Mouse (Mus musculus) kidney, postnatal 10 days (tissue): Measurements from ENCODE around the gene Fcgrt.
A peak's percentile ranks its signal among the peaks of the same experiment; 100 is the strongest.

ENCODE experiments used
- DNase-seq: peaks from one replicate; pipeline ENCODE4 v3.0.0; 2021; ENCODE audit warnings: mixed read lengths

Fcgrt gene

DNA sequence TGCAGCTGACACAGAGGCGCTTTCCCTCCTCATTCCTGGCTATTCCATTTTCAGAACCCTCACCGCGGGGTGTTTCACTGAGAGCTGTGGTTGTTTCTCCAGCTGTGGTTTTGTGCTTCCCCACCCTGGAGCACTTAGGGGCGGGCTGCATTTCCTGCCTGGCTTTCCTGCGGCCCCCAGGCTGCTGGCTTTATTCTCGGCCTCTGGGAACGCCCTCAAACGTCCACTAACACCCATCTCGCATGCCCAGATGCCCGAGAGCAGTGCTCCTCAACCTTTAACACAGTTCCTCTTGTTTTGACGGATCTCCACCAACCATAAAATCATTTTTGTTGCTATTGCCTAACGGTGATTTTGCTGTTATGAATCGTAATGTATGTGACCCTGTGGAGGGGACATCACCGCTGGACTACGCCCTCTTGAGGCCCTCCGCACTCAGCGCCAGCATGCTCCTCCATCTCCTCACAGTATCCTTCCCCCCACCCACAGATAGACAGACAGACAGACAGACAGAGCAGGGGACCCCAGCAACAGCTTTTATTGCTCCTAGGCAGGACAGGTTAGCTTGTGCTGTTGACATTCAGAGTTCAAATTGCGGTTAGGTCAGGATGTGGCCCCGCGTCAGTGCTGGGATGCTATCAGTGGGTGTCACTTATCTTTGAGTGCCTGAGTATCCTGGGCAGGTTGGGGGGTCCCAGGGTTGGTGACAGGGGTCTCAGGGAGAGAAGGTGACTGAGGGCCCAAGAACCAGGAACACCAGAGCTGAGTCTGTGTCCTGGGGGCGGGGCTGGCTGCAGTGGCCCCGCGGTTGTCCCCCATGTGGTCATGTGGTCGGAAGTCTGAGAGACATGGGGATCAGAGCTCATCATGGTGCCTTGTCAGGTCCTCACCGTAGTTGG lies 21.0 kb downstream of the Fcgrt start:
- peak; percentile 78 for DNase-seq

DNA sequence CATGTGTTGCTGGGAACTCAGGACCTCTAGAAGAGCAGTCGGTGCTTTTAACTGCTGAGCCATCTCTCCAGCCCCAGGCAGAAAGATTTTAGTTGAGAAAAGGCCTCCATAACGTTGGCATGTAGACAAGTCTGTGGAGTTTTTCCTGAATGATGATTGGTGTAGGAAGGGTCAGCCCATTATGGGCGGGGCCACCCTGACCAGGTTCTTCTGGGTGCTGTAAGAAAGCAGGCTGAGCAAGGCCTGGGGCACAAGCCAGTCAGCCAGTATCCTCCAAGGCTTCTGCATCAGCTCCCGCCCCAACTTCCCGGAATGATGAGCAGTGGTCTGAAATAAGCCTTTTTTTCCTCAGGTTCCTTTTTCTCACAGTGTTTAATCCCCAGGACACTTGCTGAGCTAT lies 22.6 kb downstream of the Fcgrt start:
- DNase-seq: no peak

- peak; percentile 95 for DNase-seq
Measured at GRCm38 (mm10) chr7:45079856-45080255, 23.8 kb downstream of the Fcgrt start.

DNA sequence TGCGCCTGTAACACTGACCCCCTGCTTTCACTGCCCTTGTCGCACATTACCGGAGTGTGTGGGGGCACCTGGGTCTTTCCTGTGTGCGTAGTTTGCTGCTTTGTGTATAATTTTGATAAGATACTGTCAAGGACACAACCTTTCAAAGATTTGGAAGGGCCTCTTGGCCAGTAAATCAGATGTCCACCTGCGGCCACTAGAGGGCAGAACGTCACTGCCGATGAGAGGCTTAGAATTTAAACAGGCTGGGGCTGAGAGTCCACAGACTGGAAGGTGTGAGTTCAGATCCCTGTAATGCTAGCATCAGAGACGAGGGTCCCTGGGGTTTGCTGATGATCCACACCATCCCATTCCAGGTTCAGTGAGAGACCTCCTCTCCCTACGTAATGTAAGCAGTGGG lies 25.1 kb downstream of the Fcgrt start:
- peak; percentile 89 for DNase-seq

GRCm38 (mm10) chr7:45077829-45078228 lies 25.8 kb downstream of the Fcgrt start:
- no peak for DNase-seq

DNA sequence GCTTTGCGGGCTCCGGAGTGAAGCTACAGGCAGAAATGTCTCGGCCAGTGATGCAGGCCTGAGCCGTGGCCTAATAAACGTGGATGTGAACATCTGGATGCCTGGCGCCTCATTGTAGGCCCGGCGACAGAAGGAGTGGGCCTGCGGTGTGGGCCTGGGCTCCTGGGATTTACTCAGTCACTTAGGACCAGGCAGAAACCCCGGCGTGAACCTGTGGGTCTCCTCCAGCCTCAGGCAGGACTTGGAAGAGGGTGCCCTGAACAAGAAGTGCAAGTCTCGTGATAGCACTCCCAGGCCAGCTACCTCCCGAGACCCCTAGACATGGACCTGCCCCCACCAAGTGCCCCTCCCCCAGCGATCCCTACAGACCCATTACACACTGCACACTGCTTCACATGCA lies 26.3 kb downstream of the Fcgrt start:
- no peak for DNase-seq

DNA sequence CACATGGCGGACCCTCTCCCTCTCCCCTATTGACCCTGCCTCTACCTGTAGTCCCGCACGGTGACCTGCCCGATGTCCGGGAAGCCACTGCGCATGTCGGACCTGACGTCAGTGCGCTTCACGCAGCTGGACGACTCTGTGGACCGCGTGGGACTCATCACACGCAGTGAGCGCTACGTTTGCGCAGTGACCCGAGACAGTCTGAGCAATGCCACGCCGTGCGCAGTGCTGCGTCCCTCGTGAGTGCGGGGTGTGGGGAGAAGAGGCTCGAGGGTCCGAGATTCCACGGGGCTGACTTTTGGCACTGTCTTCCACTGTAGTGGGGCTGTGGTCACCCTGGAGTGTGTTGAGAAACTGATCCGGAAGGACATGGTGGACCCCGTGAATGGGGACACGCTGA lies 27.1 kb downstream of the Fcgrt start:
- no peak for DNase-seq

DNA sequence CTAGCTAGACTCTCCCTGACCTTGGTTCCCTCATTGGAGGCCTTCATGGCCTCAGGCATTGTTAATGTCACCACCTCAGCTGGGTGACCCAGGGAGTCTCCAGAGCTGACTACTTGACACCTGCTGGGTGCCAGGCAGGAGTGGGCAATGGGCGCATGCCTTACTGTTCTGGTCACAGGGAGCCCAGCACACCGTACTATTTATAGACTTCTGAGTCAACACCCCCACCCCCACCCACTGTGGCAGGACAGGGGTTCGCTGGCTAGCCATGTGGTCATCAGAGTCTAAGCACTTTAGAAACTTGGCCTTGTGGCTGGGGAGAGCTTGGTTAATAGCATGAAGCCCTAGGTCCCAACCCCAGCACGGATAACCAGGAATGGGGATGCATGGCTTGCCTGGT lies 28.2 kb downstream of the Fcgrt start:
- DNase-seq: no peak

- DNase-seq: no peak
Measured at GRCm38 (mm10) chr7:45073949-45074348, 29.7 kb downstream of the Fcgrt start.

- no peak for DNase-seq
Measured at GRCm38 (mm10) chr7:45073171-45073707, 30.4 kb downstream of the Fcgrt start.

DNA sequence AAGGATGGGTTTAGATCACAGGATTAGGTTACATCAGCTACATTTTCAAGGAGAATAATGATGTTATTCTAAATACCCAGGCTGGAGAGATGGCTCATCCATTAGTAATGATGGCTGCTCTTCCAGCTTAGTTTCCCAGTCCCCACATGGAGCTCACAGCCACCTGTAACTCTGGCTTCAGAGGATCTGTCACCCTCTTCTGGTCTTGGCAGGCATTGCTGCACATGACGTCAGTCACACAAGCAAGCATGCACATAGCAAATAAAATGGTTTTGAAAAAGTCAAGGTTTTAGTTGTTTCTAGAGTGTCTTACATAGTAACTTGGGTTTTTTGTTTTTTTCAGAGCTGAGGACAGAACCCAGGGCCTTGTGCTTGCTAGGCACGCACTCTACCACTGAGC lies 31.4 kb downstream of the Fcgrt start:
- DNase-seq: no peak

DNA sequence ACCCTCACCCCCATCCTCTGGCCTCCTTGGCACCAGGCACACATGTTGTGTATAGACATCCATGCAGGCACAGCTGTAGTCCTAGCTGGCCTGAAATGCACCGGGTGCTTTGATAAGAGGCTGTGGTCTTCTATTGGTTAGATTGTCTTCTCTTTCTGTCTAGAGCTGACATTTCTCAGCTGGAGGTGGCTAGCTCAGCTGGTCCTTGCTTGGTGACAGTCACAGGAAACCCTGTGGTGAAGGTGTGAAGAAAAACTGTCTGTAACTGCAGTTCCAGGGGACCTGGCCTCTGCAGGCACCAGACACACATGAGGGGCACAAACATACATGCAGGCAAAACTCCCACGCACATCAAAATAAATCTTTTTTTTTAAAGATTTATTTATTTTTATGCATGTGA lies 34.0 kb downstream of the Fcgrt start:
- no peak for DNase-seq

GRCm38 (mm10) chr7:45068000-45068318 lies 35.7 kb downstream of the Fcgrt start:
- peak; percentile 69 for DNase-seq

- no peak for DNase-seq
Measured at GRCm38 (mm10) chr7:45067190-45067999, 36.3 kb downstream of the Fcgrt start.

DNA sequence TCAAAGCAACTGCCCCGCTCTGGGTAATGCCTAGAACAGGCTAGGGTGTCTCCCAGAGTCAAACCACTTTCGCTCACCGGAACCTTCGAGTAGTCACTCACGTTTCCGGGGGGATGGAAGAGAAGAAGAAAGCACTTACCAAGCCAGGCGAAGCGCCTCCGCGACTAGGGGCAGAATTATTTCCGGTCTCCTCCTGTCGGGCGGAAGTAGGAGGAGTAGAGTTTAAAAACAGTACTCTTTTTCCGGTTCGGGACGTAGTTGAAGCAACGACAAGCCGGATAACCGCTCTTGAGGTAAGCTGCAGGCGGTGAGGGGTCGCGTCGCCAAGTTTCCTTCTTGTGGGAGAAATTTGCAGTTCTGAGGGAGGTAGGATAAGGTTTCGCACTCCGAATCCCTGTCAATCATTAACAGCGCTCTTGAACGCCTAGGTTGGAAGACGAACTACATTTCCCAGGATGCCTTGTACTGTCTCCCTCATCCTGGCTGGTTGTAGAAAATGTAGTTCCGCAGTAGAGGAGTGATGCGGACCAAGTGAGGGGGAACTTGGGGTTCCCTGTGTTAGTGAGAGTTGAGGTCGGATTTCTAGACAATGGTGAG lies 41.3 kb downstream of the Fcgrt start, which contains the start of the genes Nosip and Prrg2:
Nosip (plus strand) TSS at position 191 of the 597 bp plus-strand sequence.
Prrg2 (minus strand) TSS at position 439 of the 597 bp plus-strand sequence.
- DNase-seq: peak; percentile 96

GRCm38 (mm10) chr7:45061532-45062075 lies 42.0 kb downstream of the Fcgrt start:
- DNase-seq: peak; percentile 86

DNA sequence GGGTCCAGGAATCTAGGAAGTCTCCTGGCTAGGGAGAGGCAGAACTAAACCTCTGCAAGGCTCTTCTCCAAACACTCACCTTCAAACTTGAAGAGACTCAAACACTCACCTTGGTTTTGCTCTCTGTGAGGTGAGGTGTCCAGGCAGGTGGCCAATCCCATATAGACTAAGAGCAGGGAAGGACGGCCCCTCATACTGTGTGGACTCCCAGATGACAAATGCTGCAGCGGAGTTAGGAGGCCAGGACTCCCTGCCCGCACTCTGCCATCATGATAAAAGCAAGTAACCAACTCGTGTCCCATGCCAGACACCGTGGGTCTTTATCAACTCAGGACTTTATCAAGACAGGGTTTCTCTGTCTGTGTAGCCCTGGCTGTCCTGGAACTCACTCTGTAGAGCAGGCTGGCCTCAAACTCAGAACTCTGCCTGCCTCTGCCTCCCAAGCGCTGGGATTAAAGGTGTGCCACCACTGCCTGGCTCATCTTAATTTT lies 43.0 kb downstream of the Fcgrt start:
- no peak for DNase-seq

GRCm38 (mm10) chr7:45058607-45059571 lies 44.8 kb downstream of the Fcgrt start:
- no peak for DNase-seq

DNA sequence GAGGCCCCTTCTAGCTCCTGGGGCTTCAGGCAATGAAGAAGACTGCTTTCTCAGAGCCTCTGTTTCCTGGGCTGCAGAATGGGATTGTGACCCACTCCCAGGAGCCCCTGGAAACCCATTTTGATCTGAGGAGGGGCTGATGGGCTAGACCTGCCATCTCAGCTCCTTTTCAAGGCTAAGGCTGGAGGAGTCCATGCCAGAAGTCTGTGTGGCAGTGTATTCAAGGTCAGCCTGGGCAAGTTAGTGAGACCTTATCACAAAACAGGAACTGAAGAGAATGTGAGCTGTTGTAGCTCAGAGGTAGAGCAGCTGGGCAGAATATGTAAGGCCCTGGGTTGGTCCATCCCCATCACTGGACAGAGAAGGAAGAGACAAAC lies 46.7 kb downstream of the Fcgrt start:
- no peak for DNase-seq

- DNase-seq: no peak
Measured at GRCm38 (mm10) chr7:45056329-45056971, 47.2 kb downstream of the Fcgrt start.

- DNase-seq: peak; percentile 96
Measured at GRCm38 (mm10) chr7:45053931-45054510, 49.6 kb downstream of the Fcgrt start.
